Mouse (Mus musculus) midbrain, postnatal 0 days (tissue): ENCODE measurements around the gene Thumpd3. TPM values are rescaled to one million over a fixed set of nuclear protein-coding genes. Genes with fewer than 3 reads are reported as not detected.

Experiments
- ATAC-seq: fragments of 200-750 bp; cut with Nextera tagmentation; 2 replicates; pipeline ENCODE4 v1.8.0; 2017; ENCODE audit warnings: moderate number of reproducible peaks, mild to moderate bottlenecking, moderate TSS enrichment, moderate library complexity; ENCODE audit not compliant: low FRiP score
- DNase-seq: peaks from one replicate; pipeline ENCODE4 v3.0.0-alpha.2; 2015; ENCODE audit warnings: low spot score
- H3K27ac ChIP-seq: fragments of 300-500 bp; sonication (generic); 2 replicates; pipeline ENCODE4 v1.5.1; 2014; ENCODE audit warnings: low read depth, mild to moderate bottlenecking, low read length, mixed read lengths
- H3K27me3 ChIP-seq: fragments of 300-500 bp; sonication (generic); 2 replicates; pipeline ENCODE4 v1.6.1; 2014; ENCODE audit warnings: low read length, control low read depth, mixed read lengths; ENCODE audit not compliant: insufficient read depth
- H3K36me3 ChIP-seq: fragments of 300-500 bp; sonication (generic); 2 replicates; pipeline ENCODE4 v1.6.1; 2014; ENCODE audit warnings: low read length, control low read depth, mixed read lengths; ENCODE audit not compliant: insufficient read depth
- H3K4me1 ChIP-seq: fragments of 300-500 bp; sonication (generic); 2 replicates; pipeline ENCODE4 v1.6.1; 2014; ENCODE audit warnings: mild to moderate bottlenecking, control low read depth, antibody characterized with exemption, low read length, mixed read lengths; ENCODE audit not compliant: insufficient read depth
- H3K4me2 ChIP-seq: fragments of 300-500 bp; sonication (generic); 2 replicates; pipeline ENCODE4 v1.6.1; 2014; ENCODE audit warnings: low read depth, mild to moderate bottlenecking, low read length, mixed read lengths; ENCODE audit not compliant: poor library complexity, severe bottlenecking
- H3K4me3 ChIP-seq: fragments of 300-500 bp; sonication (generic); 2 replicates; pipeline ENCODE4 v1.5.1; 2014; ENCODE audit warnings: low read depth, mild to moderate bottlenecking, low read length, moderate library complexity
- H3K9ac ChIP-seq: fragments of 300-500 bp; sonication (generic); replicated peaks from 2 replicates; pipeline ENCODE4 v1.6.1; 2014; ENCODE audit warnings: mild to moderate bottlenecking, low read length, moderate library complexity, mixed read lengths; ENCODE audit not compliant: poor library complexity, severe bottlenecking
- H3K9me3 ChIP-seq: fragments of 300-500 bp; sonication (generic); 2 replicates; pipeline ENCODE4 v1.6.1; 2016; ENCODE audit warnings: low read length, control low read depth
- CTCF ChIP-seq: IDR thresholded peaks from 2 replicates; pipeline ENCODE4 v1.5.1; 2016; ENCODE audit warnings: antibody characterized with exemption, mild to moderate bottlenecking
- WGBS: fragments of 180-500 bp; shearing (Covaris S2); extraction: QIAGEN DNeasy Blood & Tissue Kit; methylation state at CpG from one replicate; pipeline ENCODE4 v1.1.7; 2014; 5-methylcytosine and 5-hydroxymethylcytosine counted together
- polyA plus RNA-seq: library from polyadenylated mRNA; unstranded; fragments of >200 nt; fragmentation: Nextera tagmentation; extraction: Ambion mirVana; gene quantifications from 2 replicates; pipeline ENCODE4 v1.2.1, GENCODE M21; 2015
- total RNA-seq: library from RNA; depleted of rRNA; stranded (reverse); fragments of >200 nt; gene quantifications from 2 replicates; pipeline ENCODE4 v1.2.3, GENCODE M21; 2014

Gene Thumpd3
- total and polyA plus RNA-seq, 2 experiments from 2014 or later: 33.7 to 40.5 TPM

DNA sequence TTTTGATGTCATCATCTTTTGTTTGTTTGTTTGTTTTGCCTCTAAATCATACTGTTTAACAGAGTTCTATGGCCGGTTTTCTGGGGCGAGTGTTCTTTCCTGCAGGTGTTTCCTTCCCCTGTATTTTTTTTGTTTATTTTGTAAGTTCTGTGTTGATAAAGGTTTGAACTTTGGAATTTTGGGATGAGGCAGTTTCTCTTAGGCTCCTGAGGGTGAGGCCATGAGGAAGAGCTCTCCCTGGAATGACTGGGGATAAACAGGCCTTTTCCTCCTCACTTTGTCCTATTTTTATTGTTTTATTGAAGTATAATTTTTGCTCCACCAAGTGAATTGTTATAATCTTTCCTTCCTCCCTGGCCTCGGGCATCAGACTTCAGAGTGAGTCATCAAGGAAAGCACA lies 6.9 kb downstream of the Thumpd3 start:
- Histone ChIP-seq H3K4me3 (no peak overlapping the region), H3K4me1 (no peaks in the 10 kb centered on the region), H3K36me3 (peaks cover 29% of the 10 kb centered on the region), H3K9me3 (no peaks in the 10 kb centered on the region), H3K4me2 (no peak overlapping the region), H3K27me3 (no peaks in the 10 kb centered on the region), H3K9ac (no peak overlapping the region), H3K27ac (no peak overlapping the region)
- DNase-seq (no peak), ATAC-seq (no peak)
- WGBS: 89% methylated on average over 3 of the region's 3 CpGs
- TF ChIP-seq CTCF: no peak

DNA sequence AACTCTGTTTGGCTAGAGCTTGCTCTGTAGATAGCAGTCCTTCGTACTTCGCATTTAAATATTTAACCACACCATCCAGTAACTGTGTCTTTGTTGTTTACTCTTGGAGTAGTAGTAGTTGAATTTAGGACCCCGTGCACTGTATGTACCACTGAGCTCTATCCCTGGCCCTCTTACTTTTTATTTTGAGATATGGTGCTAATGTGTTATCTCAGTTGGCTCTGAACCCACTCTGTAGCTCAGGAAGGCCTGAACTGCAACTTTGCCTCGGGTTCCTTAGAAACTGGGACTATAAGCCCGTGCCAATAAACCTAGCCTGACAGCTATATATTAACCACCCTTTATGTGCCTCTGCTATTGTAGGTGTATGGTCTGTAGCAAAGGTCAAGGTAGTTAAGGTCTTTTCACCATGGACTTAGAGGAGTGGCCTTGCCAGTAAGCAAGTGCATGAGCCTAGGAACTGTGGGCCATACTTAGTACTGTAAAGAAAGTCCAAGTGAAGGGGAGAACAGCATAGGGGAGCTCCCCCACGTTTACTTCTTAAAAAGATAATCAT lies 8.6 kb downstream of the Thumpd3 start:
- Histone ChIP-seq H3K9ac (no peak overlapping the region), H3K4me3 (no peak overlapping the region), H3K27me3 (no peaks in the 10 kb centered on the region), H3K9me3 (no peaks in the 10 kb centered on the region), H3K27ac (no peak overlapping the region), H3K36me3 (peaks cover 29% of the 10 kb centered on the region), H3K4me1 (no peaks in the 10 kb centered on the region), H3K4me2 (no peak overlapping the region)
- ATAC-seq (no peak), DNase-seq (no peak)
- 92% methylated on average over 6 of the region's 6 CpGs for WGBS
- no peak for TF ChIP-seq CTCF

DNA sequence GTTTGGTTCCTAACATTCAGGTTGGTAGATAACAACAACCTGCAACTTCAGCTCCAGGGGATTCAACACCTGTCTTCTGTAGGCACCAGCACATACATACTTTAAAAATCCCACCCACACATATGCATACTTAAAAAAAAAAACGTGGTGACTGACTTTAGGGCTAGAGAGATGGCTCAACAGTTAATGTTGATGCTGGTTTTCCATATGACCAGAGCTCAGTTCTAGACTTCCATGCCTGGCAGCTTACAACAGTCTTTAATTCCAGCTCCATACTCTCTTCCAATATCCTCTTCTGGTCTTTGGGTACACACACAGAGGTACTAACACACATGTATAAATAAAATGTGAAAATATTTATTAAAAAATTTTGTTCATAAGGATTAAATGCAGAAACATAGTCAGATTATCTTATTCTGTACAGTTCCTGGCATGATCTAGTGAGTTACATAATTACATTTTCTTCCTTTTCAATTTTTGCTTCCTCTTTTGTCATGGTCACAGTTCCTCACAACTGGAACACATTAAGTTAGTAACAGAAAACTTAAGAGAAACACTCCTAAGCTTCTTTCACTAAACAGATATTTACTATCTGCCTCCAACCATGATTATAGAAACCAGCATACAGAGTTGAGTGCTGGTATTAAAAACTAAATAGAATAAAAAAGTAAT lies 15.0 kb downstream of the Thumpd3 start:
- Histone ChIP-seq H3K9me3 (no peaks in the 10 kb centered on the region), H3K4me2 (no peak overlapping the region), H3K27me3 (no peaks in the 10 kb centered on the region), H3K36me3 (peaks cover 48% of the 10 kb centered on the region), H3K4me1 (no peaks in the 10 kb centered on the region), H3K4me3 (no peak overlapping the region), H3K27ac (no peak overlapping the region), H3K9ac (no peak overlapping the region)
- 76% methylated on average over 1 of the region's 1 CpGs for WGBS
- DNase-seq (no peak), ATAC-seq (no peak)
- TF ChIP-seq CTCF: no peak

DNA sequence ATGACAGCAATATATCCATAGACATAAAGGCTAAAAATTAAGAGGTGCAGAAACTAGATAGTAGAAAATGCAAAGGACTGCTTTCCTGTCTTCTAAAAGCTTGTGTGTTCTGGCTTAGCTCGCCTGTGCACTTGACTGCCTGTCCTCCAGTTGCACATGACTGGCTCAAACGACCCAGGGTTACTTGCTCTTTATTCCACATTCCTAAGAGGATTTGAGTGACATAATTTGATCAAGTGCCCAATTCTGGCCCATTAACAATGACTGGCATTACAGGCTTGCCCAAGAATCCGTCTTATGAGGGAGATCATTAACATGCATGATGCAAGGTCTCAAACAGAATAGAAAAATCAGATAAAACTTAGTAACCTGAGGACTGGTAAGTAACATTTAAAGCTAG lies 16.2 kb downstream of the Thumpd3 start:
- no peak for ATAC-seq
- WGBS: 37% methylated on average over 3 of the region's 3 CpGs

GRCm38 (mm10) chr6:113063363-113063762 lies 17.3 kb downstream of the Thumpd3 start:
- H3K9me3 ChIP-seq: no peaks in the 10 kb centered on the region
- H3K27ac ChIP-seq: no peak overlapping the region
- no peak overlapping the region for H3K4me2 ChIP-seq
- peaks cover 51% of the 10 kb centered on the region for H3K36me3 ChIP-seq
- H3K9ac ChIP-seq: no peak overlapping the region
- ATAC-seq: no peak
- H3K4me3 ChIP-seq: no peak overlapping the region
- no peaks in the 10 kb centered on the region for H3K27me3 ChIP-seq
- 95% methylated on average over 10 of the region's 10 CpGs for WGBS
- H3K4me1 ChIP-seq: no peaks in the 10 kb centered on the region
- DNase-seq: no peak
- no peak for TF ChIP-seq CTCF

More for the DNA sequence above, 16.2 kb downstream of the Thumpd3 start:
- Histone ChIP-seq H3K9me3 (no peaks in the 10 kb centered on the region), H3K4me2 (no peak overlapping the region), H3K36me3 (peaks cover 50% of the 10 kb centered on the region), H3K4me3 (no peak overlapping the region), H3K27me3 (no peaks in the 10 kb centered on the region), H3K27ac (no peak overlapping the region), H3K4me1 (no peaks in the 10 kb centered on the region), H3K9ac (no peak overlapping the region)
- DNase-seq: no peak
- TF ChIP-seq CTCF: no peak

DNA sequence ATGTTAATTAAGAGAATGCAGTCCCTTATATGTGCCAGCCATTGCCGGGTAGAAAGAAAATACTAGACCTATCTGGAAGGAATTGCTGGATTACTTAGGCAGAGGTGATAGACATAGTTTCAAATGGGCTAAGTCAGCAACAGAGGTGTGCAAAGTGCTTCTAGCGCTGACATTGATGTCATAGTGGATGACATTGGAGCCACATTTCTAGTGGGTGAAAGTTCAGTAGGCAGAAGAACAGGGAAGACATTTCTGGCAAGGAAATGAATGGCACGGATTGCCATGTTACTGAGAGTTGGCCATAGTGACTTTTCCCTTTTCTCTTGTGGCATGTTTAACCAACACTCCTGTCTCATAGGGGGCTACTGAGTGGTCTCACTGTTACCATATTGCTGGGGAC lies 19.2 kb downstream of the Thumpd3 start:
- H3K4me1 ChIP-seq: no peaks in the 10 kb centered on the region
- no peak overlapping the region for H3K4me3 ChIP-seq
- 94% methylated on average over 3 of the region's 3 CpGs for WGBS
- peaks cover 55% of the 10 kb centered on the region for H3K36me3 ChIP-seq
- no peaks in the 10 kb centered on the region for H3K27me3 ChIP-seq
- H3K27ac ChIP-seq: no peak overlapping the region
- H3K4me2 ChIP-seq: no peak overlapping the region
- no peaks in the 10 kb centered on the region for H3K9me3 ChIP-seq
- no peak for ATAC-seq
- H3K9ac ChIP-seq: no peak overlapping the region
- no peak for TF ChIP-seq CTCF
- DNase-seq: no peak
